Mouse (Mus musculus): ENCODE measurements around the gene Psmc1.

Gene Psmc1

DNA sequence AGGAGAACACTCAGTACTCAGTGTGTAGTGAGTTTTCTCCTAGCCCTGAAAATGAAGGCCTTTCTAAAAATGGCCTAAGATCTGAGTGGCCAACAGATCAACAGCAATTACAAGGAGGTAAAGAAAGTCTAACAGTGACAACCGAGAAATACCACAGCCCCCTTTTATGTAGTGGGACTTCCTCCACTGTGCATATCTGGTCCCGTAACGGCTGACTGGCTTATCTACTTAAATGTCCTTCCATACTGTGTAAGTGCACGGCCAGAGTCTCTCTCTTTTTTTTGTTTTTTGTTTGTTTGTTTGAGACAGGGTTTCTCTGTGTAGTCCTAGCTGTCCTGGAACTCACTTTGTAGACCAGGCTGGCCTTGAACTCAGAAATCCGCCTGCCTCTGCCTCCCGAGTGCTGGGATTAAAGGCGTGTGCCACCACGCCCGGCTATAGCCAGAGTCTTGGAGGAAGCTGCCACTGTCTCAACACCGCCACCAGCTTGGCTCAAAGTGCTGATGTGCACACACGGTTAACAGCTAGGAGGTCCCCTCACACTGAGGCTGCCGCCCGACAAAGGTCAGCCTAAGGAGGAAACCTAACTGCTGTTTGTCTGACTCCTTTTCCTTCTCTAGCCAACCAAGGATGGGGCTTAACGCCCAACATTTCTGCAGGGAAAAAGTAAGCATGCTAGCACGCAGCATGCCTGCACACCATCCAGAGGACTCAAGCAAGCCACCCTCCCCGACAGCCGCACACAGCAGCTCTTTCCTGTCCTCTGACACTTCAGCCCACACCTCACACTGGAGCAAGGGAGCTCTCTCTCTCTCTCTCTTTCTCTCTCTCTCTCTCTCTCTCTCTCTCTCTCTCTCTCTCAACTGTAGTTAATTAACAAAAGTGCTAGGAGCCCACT, 17.3 kb downstream of the Psmc1 start:
- peak; percentile 90 for DNase-seq

DNA sequence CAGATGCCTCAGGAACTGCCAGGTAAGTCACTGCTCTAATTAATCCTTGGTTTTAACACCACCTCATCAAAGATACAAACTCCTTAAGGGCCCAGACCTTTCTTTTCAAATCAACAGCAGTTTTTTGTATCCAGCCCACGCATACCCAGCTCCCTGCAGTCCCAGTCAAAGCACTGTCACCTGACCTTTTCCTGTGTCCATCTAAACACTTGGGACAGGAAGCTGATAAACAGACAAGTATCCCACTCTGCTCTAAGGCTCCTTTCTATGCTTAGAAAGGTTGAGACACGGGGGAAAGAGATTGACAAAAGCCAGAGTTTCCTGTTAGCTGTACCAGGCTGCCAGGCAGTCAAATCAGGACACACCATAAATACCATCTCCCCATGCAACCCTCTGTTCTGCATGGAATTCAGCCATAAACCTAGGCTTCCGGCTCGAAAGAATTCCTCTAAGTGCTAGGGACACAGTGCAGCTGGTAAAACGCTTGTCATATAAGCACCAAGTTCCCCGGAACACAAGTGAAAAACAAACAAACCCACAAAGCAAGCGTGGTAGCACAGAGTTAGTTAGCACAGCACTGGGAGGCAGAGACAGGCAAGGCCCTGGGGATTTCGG, 18.0 kb downstream of the Psmc1 start:
- DNase-seq: peak; percentile 94

DNA sequence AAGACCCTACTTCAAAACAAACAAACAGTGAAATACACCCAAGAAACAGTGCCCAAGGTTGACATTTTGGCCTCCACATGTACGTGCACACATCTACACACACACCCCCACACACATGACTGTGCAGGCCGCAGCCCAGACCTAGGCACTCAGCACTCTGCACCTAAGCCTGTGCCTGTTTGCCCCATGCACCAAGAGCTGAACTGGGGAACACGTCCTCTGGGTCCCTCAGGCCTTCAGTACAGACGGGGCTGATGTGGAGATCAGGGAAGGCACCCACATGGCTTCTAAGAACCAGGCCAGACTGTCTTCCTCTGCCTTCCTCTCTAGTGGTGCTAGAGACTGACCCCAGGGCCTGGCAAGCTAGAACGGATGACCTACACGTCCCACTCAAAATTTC, 18.6 kb downstream of the Psmc1 start:
- DNase-seq: peak; percentile 92

DNA sequence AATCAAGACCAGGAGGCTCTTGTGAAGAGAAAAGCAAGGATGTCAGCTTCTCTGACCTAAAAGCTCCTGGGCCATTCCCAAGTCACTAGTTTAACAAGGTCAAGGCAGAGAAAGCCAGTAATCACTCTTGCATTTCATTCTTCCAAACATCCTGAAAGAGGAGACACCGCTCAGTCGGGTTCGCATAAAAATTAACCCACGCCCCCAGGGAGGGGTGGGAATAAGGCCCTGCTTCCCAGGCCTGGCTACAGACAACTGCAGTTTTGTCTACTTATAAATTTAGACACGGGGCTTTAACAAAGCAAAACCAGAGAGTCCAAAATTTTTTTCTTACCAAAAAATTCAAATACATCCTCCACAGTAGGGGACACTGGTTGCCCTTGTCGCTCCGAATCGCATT, 19.0 kb downstream of the Psmc1 start:
- no peak for DNase-seq

DNA sequence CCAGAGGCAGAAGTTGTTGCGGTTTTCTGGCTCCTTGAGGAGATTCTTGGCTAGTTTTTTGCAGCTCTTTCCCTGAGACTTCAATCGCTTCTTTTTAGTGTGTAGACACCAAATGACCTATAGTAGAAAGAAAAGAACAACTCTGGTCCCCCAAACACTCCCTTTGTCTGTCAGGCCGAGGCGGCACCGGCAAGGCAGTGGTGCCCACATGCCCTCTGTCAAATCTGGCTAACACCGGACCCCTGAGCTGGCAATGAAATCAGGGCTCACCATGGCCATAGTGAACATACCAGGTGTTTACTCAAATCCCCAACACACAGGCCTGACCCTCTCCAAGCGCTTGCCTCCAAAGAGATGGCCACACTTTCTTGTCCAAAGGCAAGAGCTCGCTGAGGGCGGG, 21.2 kb downstream of the Psmc1 start:
- DNase-seq: peak; percentile 90

DNA sequence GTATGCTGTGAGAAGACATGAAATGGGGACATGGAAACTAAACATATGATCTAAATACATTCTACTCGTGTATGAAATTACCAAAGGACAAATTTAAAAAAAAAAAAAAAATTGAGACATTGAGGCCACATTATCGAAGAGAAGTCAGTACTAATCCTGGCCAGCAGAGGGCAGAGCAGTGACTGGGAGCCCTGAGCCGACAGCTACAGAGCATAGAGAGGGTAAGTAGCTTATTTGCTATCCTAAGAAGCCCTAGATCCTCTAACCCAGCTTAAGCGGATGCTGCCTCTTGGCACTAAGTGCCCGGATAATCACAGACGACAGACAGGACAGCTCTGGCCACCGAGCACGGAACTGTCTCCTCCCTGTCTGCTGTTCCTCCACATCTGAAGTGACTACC, 21.7 kb downstream of the Psmc1 start:
- DNase-seq: peak; percentile 93

DNA sequence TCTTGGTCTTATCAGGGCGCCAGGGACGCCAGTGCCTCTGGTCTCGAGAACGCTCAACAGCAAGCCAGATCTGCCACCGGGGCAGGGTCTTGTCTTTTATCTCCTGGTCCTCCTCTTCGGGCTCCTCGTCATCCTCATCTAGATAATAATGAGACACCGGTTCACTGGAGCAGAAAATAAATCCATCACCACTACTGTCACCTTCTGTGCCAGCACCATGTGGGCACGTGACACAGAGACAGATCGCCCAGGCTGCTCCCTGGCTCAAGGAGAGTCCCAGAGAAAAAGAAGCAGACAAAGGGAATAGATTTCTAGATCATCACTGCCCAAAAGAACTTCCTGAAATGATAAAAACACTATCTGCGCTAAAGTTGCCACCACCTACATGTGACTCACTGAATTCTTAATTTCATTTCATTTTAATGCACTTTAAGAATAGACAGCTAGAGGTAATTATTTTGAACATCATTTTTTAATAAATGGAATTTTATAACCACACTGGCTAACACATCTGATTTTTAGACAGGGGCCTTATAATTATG, 24.5 kb downstream of the Psmc1 start:
- DNase-seq: no peak

DNA sequence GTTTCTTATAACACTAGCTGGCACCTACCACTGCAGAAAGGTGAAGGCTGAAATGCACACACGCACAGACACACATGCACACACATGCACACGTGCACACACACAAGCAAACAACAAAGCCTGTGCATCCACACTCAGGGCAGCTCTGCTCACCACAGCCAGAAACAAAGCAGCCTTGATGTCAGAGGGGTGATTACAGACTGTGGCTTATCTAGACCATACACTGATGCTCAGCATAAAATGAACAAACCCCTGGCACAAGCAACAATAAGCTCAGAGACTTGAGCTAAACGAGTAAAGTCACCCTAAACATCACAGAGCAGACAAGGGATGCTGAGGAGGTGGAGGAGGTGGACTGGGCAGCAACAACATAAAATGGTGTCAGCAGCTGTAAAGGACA, 25.2 kb downstream of the Psmc1 start:
- DNase-seq: no peak

DNA sequence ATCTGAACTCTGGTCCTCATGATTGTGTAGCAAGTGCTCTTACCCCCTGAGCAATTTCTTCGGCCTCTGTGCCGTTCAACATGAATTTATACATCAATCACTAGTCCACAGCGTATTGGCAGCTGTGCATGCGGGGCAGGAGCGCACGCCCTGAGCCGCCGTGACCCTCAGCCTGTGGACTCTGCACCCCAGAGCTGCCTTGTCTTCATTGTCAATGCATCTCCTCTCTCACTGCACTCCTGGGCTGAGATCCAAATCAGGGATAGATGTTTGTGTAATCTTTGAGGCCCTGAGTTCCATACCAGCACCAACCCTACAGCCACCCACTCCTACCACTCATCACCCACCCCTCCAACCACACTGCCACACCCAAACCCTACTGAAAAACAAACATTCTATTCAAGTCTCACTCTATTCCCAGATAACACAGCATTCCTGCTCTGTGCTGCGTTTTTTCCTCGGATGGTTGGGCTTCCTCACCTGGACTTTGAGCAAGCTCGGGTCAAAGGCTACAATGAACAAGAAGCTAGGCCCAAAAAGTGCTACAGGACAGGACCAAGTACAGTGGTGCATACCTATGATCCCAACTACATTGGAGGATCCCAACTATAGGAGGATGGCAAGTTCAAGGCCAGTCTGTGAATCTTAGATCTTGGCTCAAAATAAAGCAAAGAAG, 33.0 kb downstream of the Psmc1 start:
- no peak for DNase-seq

DNA sequence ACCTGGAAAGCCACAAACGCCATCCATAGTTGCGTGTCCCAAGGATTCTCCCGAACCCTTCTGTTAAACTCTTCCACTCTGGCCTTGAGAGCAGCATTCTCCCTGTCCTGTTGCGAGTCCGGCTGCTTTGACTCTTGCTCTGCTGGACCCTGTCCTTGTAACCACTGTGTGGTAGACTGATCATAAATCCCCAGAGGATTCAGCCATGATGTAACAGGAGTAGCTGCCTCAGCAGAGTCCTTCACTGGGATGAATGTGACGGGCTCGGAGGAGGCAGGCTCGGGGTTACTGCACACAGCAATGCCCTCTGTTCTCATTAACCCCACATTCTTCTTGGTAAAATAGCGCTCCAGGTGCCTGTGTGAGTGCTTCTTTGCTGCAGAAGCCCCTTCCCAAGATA, 33.8 kb downstream of the Psmc1 start:
- no peak for DNase-seq

DNA sequence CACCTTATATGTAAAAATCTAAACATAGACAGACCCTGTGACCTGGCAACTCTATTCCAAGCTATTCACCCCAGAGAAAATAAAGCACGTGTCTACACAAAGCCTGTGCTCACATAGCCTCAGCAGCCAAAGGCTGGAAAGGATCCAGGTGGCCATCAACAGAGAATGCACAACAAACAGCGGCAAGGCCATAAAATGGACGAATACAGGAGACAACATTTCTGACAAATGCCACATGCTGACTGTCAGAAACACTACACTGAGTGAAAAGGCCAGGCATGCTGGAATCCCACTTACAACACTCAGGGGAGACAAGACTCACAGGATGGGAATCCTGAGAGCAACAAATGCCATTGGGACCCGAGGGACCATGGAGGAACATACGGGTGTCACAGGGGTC, 34.3 kb downstream of the Psmc1 start:
- no peak for DNase-seq

DNA sequence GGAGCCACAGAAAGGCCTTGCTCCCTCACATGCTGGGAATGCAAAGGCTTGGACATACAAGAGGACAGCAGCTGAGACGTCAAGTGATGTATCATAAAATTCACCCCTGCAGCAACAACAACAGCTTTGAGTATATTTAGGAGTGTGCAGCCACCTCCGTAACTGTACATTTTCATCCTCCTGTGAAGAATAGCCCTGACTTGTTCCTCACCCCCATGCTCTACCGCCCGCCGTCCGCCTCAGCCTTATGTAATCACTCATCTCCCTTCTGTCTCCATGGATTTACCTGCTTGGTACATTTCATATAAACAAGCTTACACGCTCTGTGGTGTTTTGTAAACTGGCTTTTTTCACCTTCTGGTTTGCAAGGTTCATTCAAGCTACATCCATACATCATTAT, 42.5 kb downstream of the Psmc1 start:
- DNase-seq: no peak

DNA sequence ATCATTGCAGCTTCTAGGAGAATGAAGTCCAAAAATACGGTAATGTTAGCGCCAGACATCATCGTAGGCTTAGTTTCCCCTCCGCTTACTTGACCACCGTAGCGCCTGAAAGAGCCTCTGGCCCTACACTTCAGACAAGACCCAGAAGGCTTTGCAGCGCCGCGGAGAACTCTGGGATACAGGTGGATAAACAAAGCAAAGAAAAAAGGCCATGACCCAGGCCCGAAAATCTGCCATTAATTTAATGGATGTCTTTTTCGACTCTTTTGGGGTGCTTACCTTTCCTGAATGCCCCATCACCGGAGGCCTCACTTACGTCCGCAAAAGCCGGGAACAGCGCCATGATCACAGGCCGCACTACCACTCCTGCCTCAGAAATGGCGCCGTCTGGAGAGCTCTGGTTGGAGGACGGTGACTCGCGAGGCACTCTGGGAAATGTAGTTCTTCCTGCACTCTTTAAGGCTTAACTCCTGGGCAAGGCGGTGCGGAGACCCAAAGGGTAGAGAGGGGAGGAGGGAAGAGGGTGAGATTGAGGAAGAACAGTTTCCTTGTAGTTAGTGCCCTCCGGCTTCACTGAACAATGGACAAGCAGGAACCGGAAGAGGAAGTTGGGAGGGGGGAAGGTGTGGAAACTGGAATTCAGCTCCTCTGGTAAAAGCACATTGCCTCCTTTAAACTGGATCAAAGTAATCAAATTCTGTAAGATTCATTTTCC, 49.5 kb downstream of the Psmc1 start, which contains the start of gene Nrde2:
Gene Nrde2 (minus strand): TSS at position 393 of the 715 bp plus-strand sequence.
- peak; percentile 99 for DNase-seq

DNA sequence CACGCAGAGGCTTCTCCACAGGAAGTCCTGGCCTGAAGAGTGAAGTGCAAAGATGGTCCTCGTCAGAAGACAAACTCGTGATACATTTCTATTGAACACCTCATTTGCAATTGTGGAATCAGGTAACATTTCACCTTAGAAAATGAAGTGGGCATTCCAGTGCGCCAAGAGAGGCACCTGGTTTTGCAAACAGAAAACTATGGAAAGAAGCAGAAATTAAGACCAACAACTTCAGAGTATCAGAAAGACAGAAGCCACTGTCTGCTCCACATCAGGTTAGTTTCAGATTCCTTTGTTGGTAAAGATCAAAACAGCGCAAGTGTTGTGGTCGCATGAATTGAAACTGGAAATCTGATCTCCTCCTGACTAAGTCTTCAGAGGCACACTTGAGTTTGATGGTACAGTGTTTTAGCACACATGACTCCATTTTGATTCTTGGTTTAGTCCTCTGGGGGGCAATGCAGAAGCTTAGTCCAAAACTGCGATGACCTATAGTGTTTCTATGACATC, 55.1 kb downstream of the Psmc1 start:
- no peak for DNase-seq

DNA sequence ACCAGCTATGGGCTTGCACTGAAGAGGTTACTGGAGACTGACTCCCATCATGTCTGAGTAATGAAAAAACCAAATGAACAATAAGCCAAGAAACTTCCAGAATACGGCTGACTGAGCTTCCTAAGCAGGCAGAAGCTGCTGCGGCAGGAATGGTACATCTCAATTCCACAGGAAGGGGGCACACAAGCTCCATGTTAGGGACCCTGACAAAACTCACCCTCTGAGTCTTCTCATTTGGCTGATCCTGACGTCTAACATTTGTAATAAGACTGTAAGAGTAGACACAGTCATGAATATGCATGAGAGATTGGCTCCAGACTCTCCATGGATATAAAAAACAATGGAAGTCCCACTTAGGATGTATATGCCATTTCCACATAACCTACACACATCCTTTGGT, 56.2 kb downstream of the Psmc1 start:
- no peak for DNase-seq

DNA sequence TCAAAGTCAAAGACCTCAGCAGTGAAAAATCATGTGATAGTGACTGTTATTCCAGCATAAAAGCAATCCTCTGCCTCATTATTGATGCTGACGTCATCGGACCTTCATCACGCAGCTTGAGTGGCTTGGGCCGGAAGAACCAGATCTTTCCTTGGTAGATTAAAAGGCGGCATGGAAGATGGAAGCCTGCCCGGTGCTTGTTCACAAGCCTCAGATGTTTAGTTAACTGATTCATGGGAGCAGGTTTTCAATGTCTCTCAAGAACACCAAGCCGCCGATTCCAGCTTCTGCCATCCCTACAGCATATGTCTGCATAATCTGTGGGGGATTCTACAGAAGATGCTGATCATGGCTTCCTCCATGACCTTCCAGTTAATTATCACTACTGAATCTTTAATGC, 57.0 kb downstream of the Psmc1 start:
- no peak for DNase-seq

DNA sequence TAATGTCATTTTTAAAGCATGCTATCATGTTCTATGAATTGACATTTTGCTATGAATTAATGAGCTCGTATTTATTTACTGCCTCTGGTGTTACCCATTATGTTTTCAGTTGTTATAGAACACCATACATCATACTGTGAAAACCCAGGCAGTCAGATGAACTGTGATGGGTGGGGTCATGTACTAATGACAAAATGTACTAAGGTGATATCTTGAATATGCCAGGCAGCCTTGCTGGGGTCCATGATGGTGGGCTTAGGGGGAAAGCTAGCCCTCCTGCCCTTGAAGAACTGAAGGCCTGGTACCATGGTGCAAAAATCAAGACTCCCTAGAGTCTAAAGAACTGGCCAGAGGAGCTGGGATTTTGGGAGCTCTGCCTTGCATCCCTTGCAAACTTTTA, 57.5 kb downstream of the Psmc1 start:
- DNase-seq: no peak

DNA sequence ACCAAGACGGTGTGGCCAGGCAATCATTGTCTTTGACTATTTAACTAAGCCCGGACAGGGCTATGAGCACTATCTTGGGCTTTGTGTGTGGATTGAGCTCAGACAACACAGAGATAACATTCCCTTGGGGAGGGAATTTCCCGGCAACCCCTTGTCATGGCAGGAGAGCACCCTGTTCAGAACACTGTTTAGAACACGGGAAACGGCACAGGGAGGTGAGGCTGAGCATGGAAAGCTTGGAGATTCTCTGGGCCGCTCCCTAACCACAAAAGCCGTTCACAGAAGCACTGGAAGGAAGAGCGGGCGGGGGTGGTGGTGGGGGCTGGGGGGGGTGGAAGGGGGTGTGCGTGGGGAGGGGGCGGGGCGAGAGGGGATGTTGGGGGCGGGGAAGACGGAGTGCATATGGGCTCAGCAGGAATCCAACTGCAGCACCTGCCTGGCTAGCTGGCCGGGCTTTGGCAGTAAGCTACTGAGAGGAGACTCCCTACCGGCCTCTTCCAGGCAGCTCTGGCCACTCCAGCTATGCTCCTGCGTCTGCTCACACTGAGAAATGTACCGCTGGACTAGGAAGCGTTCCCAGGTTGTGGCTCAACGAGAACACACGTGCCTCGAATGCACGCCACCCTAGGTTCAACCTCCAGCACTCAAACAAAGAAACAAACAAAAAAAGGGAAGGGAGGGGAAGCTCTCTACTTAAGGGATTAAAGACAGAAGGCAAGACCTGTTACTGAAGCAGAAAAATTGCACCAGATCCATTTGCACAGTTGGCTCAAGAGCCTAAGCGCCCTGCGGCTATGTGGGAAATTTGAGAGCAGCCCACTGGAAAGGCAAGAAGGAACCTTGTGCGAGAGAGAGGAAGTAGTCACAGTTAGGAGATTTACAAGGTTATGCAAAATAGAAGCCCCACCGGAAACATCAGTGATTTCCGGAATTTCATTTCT, 58.2 kb downstream of the Psmc1 start:
- peak; percentile 95 for DNase-seq

DNA sequence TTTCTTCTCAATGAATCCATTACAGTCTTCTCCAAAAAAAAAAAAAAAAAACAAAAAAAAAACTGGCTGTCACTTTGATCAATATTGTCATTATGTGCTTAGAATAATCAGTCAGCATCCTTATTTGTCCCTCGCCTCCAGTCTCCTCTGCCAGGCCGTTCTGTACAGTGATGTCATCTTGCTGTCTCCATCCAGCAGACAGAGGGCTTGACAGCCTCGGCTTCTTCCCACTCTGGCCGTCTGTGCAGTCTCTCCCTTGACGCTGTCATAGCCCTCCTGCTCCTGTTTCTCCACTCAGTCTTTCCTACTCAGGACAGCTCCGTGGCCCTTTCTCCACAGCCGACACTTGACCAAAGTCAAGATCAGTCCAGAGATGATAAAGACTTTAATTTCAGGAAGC, 62.5 kb downstream of the Psmc1 start:
- no peak for DNase-seq
